8 mouse cellular contexts compared by ENCODE assay signal in the genomic region with DNA sequence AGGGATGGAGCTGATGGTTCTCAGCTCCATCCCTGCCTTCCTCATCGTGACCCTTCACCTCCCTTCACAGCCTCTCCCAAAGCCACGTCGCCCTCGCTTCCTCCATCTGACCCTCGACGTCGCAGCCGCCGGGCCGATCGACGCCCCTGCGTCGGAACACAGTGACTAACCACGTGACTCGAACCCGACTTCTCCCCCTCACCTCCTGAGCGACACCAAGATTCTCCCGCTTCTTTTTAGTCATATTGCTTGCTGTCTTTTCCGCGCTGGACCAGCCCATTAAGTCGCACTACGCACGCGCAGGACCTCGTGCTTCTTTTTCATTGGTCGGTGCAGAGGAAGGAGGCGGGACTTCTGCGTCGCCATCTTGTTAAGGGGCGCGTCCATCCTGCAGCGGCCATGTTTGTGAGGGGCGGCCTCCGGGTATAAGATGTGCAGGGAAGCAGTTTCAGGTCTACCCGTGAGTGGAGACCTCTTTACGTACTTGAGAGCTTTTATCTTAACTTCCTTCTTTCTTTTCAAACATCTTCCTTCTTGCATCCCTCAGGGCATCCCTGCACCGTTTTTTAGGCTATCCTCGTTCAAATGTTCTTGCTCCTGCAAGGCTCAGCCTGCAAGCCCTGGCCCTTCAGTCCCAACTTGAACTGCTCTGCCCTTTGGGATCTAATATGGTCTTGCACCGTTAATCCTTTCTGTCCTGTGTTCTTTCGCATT. TPM values are rescaled to one million over a fixed set of nuclear protein-coding genes. Genes with fewer than 3 reads are reported as not detected.
DNase-seq lines count a peak whose midpoint lies in the region; ATAC-seq lines count a peak whose summit lies in the region.

A gene (minus strand): TSS at position 313 of the 714 bp plus-strand sequence.

- peaks cover 26% of the 10 kb centered on the region for H3K4me1 ChIP-seq in hindbrain, embryonic 15.5 days (replicated peaks)

- no peaks in the 10 kb centered on the region for H3K36me3 ChIP-seq in hindbrain, embryonic 15.5 days

- peak within 1 kb of the TSS; percentile 80 for H3K4me2 ChIP-seq in hindbrain, embryonic 15.5 days

- no peaks in the 10 kb centered on the region for H3K27me3 ChIP-seq in hindbrain, embryonic 15.5 days

- H3K9me3 ChIP-seq in hindbrain, embryonic 15.5 days = no peaks in the 10 kb centered on the region

- H3K9ac ChIP-seq in hindbrain, embryonic 15.5 days = peak within 1 kb of the TSS; percentile 56

- whole genome bisulfite sequencing in hindbrain, embryonic 15.5 days = 5% methylated on average over 41 of the region's 41 CpGs

- peak; percentile 97 for ATAC-seq in hindbrain, embryonic 15.5 days (ENCODE audit: low FRiP score, low read depth)

- H3K27ac ChIP-seq in hindbrain, embryonic 15.5 days (replicated peaks) = peak within 1 kb of the TSS; percentile 77

- peak within 1 kb of the TSS; percentile 54 for H3K4me3 ChIP-seq in hindbrain, embryonic 15.5 days

- peak; percentile 95 for DNase-seq in T-cell, adult 2 months (ENCODE audit: low spot score)
- peak; percentile 95 to 98 for DNase-seq in cerebellum, postnatal 36 days
- DNase-seq in frontal cortex, postnatal 36 days (ENCODE audit: low spot score in 2 of 2) = peak; percentile 97 to 98
- DNase-seq in left cerebral cortex, adult 11 months (ENCODE audit: low spot score) = peak; percentile 94
- peak; percentile 96 to 97 for DNase-seq in lung, postnatal 4 days
- DNase-seq in retina, postnatal 7 days (ENCODE audit: low read depth, low spot score) = peak; percentile 96
- peak; percentile 87 for DNase-seq in urinary bladder, adult 2 months (ENCODE audit: low spot score)

RNA-seq across cellular contexts. Expression of the gene that starts here (rescaled TPM):
- polyA plus RNA-seq in hindbrain, embryonic 15.5 days (2015; fragmentation: Nextera tagmentation; extraction: Ambion mirVana) = 12.6 TPM in 2 replicates
- 11.2 and 11.3 TPM in 2 replicates for polyA plus RNA-seq in urinary bladder, adult 2 months (2012; rRNA removed)

Comparison
In these comparisons a context has a peak if more than half of its experiments do, and no peak if none do; other contexts are left out.
1. Peak in every context shown above with its lines: DNase-seq, ATAC-seq, H3K4me3 ChIP-seq and H3K27ac ChIP-seq.